Mouse (Mus musculus) inflammation-experienced regulatory T-cells, adult 6 months (primary cell): ENCODE results near the gene Spint3. TPM values are rescaled to one million over a fixed set of nuclear protein-coding genes. Genes with fewer than 3 reads are reported as not detected.
"Not testable (repeated sequence)": the region's sequence is repeated elsewhere in the genome, so short reads cannot be mapped to it uniquely, and the experiment has no call there.

Experiments
- ATAC-seq: one replicate; pipeline ENCODE4 v1.8.0; 2017
- polyA plus RNA-seq, 3 experiments: library from polyadenylated mRNA; unstranded; fragments of 100-300 nt; shearing (Covaris generic); gene quantifications; one replicate each; pipeline ENCODE4 v1.2.1; 2017

Gene Spint3
- polyA plus RNA-seq, result not detected

- ATAC-seq, result not testable (repeated sequence)
Observed at GRCm38 (mm10) chr2:164573359-164573758, at the start of gene Spint3. TSS of gene Spint3 (minus strand) at chr2:164573459.

- ATAC-seq, result no peak
Observed at GRCm38 (mm10) chr2:164621775-164622174, 48.5 kb upstream of the Spint3 start.

GRCm38 (mm10) chr2:164619050-164619449 lies 45.8 kb upstream of the Spint3 start:
- ATAC-seq, result no peak

- no peak for ATAC-seq
Observed at GRCm38 (mm10) chr2:164615386-164615785, 42.1 kb upstream of the Spint3 start.

GRCm38 (mm10) chr2:164613471-164613870 lies 40.2 kb upstream of the Spint3 start, which contains the start of the genes Wfdc6b and Wfdc8:
TSS of gene Wfdc6b (plus strand) at chr2:164613522.
TSS of gene Wfdc8 (minus strand) at chr2:164613626.
- ATAC-seq, result not testable (repeated sequence)

GRCm38 (mm10) chr2:164608781-164609180 lies 35.5 kb upstream of the Spint3 start:
- ATAC-seq, result no peak

GRCm38 (mm10) chr2:164604411-164604810 lies 31.2 kb upstream of the Spint3 start:
- ATAC-seq, result no peak

- ATAC-seq, result no peak
Observed at GRCm38 (mm10) chr2:164603482-164603881, 30.2 kb upstream of the Spint3 start.

- no peak for ATAC-seq
Observed at GRCm38 (mm10) chr2:164600179-164600578, 26.9 kb upstream of the Spint3 start.

- no peak for ATAC-seq
Observed at GRCm38 (mm10) chr2:164593494-164593893, 20.2 kb upstream of the Spint3 start, which contains the start of gene Eppin. TSS of gene Eppin (minus strand) at chr2:164593594.

- no peak for ATAC-seq
Observed at GRCm38 (mm10) chr2:164592014-164592413, 18.8 kb upstream of the Spint3 start.

GRCm38 (mm10) chr2:164585025-164585725 lies 11.9 kb upstream of the Spint3 start, which contains the start of gene Wfdc6a:
TSS of gene Wfdc6a (minus strand) at chr2:164585447.
- ATAC-seq, result not testable (repeated sequence)

GRCm38 (mm10) chr2:164567460-164567859 lies 5.8 kb downstream of the Spint3 start:
- no peak for ATAC-seq

GRCm38 (mm10) chr2:164566997-164567396 lies 6.3 kb downstream of the Spint3 start:
- no peak for ATAC-seq

GRCm38 (mm10) chr2:164564346-164564745 lies 8.9 kb downstream of the Spint3 start:
- no peak for ATAC-seq

GRCm38 (mm10) chr2:164563339-164564038 lies 9.8 kb downstream of the Spint3 start:
- ATAC-seq, result peak; percentile 80

- ATAC-seq, result no peak
Observed at GRCm38 (mm10) chr2:164562391-164563188, 10.7 kb downstream of the Spint3 start, which contains the start of gene Wfdc2. TSS of gene Wfdc2 (plus strand) at chr2:164562413.

GRCm38 (mm10) chr2:164560106-164560505 lies 13.2 kb downstream of the Spint3 start:
- ATAC-seq, result no peak

- no peak for ATAC-seq
Observed at GRCm38 (mm10) chr2:164558991-164559645, 14.1 kb downstream of the Spint3 start.

GRCm38 (mm10) chr2:164558426-164558825 lies 14.8 kb downstream of the Spint3 start:
- no peak for ATAC-seq

- ATAC-seq, result no peak
Observed at GRCm38 (mm10) chr2:164551502-164551901, 21.8 kb downstream of the Spint3 start.

- peak; percentile 63 for ATAC-seq
Observed at GRCm38 (mm10) chr2:164550895-164551269, 22.4 kb downstream of the Spint3 start.
